Mouse (Mus musculus) brain, embryonic 14.5 days (tissue): ENCODE data around the gene Olfr555. TPM values are rescaled to one million over a fixed set of nuclear protein-coding genes. Genes with fewer than 3 reads are reported as not detected.
"Not testable (repeated sequence)": the region's sequence is repeated elsewhere in the genome, so short reads cannot be mapped to it uniquely, and the experiment has no call there.

Experiments used
- DNase-seq: peaks from one replicate; pipeline ENCODE4 v3.0.0-alpha.2; 2011; ENCODE audit warnings: low read depth
- CTCF ChIP-seq: fragments of 200-500 bp; IDR thresholded peaks from 2 replicates; pipeline ENCODE4 v1.5.1; 2012; ENCODE audit warnings: inconsistent platforms, mild to moderate bottlenecking, moderate library complexity, borderline replicate concordance; ENCODE audit not compliant: insufficient read depth, insufficient read length; ENCODE audit errors: extremely low read depth
- POLR2A ChIP-seq: fragments of 200-500 bp; IDR thresholded peaks from 2 replicates; pipeline ENCODE4 v1.6.1; 2012; ENCODE audit warnings: mild to moderate bottlenecking, inconsistent platforms, borderline replicate concordance; ENCODE audit not compliant: poor library complexity, insufficient read depth, insufficient read length, severe bottlenecking; ENCODE audit errors: extremely low read depth
- polyA plus RNA-seq: library from polyadenylated mRNA; depleted of rRNA; stranded (reverse); fragments of >200 nt; gene quantifications from 2 replicates; pipeline ENCODE4 v1.2.3, GENCODE M21; 2012; rRNA removed

Gene Olfr555
- polyA plus RNA-seq: not detected in 2 replicates

DNA sequence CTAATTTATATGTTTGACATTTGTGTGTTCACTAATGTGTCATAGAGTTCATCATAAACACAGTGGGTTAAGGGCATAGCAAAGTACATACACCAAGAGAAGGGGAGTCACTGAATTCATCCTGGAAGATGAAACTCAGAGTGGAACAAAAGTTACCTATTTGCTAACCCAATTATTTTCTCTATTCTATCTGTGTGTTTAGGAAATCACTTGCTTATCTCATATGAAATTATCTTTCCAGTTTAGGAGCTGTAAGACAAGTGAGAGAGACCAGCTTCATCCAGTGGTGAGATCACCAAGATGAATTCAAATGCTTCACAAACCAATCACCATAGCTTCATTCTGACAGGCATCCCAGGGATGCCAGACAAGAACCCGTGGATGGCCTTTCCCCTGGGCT, at the start of gene Olfr555:
Gene Olfr555, plus strand, starts transcription at position 301 of the 400 bp plus-strand sequence.
- DNase-seq: no peak
- TF ChIP-seq CTCF (no peak), POLR2A (no peak)

GRCm38 (mm10) chr7:102618118-102618517, 40.5 kb upstream of the Olfr555 start, which contains the start of gene Olfr553:
Olfr553 (minus strand) TSS chr7:102618218.
- DNase-seq: no peak
- TF ChIP-seq POLR2A: no peak
- TF ChIP-seq CTCF: no peak

GRCm38 (mm10) chr7:102619608-102620007, 39.0 kb upstream of the Olfr555 start:
- peak; percentile 25 for DNase-seq
- no peak for TF ChIP-seq CTCF

GRCm38 (mm10) chr7:102620368-102620767, 38.3 kb upstream of the Olfr555 start:
- DNase-seq: not testable (repeated sequence)

DNA sequence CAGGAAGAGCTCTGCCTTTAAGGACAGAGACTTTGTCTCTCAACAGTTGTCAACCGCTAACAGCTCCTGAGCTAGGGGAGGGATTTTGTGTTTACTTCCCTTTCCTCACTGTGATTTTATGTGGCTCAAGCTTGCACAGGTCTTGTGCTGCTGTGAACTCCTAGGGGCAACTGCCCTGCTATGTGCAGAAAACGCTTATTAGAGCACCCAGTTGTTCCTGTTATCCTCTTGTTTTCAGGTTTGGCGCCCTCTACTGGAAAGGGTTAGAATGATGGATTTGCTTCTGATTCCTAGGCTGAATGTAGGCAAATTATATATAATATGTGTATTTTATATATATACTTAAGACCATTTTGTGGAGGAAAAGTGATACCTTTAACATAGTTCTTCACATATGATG, 22.0 kb upstream of the Olfr555 start:
- no peak for TF ChIP-seq POLR2A
- TF ChIP-seq CTCF: peak; percentile 16; the same call in 1 of the 2 replicates
- peak; percentile 47 for DNase-seq

DNA sequence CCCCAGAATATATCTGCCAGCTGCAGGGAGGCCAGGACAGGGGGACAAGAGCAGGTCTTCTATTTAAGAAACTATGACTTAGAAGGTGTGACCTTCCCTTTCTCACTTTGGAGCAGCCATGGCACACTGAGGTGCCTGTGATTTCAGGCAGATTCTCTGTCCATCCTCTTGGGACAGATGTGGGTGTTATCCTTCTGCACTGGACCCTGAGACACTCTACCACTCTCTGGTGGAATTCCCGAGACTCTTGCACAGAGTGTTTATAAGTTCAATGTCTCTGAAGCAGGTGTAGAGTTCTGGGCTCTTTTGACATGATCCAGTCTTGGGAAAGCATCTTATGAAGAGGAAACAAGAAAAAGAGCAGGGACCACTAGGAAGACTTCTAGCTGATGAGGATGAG, 20.5 kb upstream of the Olfr555 start, which contains the start of gene Olfr554:
Gene Olfr554, plus strand, starts transcription at position 301 of the 400 bp plus-strand sequence.
- TF ChIP-seq POLR2A (no peak), CTCF (no peak)
- no peak for DNase-seq

DNA sequence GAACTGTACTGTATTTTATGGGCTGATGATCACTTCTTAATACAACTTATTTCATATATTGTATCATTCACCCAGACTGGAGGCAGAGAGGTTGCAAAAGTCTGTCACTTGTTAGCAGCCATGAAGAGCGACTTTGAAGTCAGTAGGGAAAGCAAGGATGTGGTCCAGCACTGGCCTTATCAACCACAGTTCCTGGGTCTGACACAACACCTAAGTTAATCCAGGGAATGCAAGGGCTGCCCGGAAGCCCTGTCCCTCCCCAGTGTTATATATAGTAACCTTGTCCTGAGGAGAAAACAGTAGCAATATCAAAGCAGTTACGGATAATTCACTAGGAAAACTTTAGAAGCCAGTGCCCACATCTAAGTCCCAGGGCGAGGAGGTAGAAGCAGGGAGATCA, 13.7 kb upstream of the Olfr555 start:
- DNase-seq: not testable (repeated sequence)

DNA sequence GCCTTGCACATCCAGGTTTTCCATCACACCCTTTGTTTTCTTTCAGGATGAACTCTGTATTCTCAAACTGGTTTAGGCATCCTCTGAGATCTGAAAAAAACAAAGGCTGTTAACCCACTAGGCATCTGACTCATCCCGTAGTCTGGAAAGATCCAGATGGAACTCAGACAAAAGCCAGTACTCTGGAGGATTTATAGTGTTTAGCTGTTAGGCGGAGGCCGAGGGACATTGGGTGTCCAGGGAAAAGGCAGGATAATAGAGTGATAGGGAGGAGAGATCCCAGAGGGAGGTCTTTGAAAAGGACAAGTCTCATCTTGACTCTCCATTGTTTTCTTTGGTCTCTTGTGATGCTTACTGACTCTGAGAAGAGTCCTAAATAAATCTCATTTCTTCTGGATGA, 6.0 kb downstream of the Olfr555 start, which contains the start of gene Olfr556:
Gene Olfr556, plus strand, starts transcription at position 301 of the 400 bp plus-strand sequence.
- no peak for TF ChIP-seq CTCF
- TF ChIP-seq POLR2A: no peak
- no peak for DNase-seq

DNA sequence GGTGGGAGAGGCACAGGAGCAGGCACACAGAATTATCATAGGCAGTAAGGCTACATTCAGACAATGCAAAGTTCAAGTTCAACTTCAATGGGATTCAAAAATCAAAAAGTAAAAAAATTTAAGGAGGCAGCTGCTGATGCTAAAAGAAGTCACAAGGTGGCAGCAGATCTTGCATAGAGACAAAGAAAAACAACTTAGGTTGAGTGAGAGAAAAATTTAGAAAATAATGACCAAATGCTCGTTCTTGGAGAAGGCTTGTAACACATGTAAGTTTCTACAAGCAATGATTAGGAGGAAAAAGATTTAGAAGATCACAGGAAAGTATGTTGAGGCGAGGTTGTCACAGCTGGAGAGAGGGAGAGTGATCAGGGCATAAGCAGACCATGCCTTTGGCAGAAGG, 6.8 kb downstream of the Olfr555 start:
- TF ChIP-seq POLR2A: no peak
- TF ChIP-seq CTCF: no peak
- peak; percentile 52 for DNase-seq

DNA sequence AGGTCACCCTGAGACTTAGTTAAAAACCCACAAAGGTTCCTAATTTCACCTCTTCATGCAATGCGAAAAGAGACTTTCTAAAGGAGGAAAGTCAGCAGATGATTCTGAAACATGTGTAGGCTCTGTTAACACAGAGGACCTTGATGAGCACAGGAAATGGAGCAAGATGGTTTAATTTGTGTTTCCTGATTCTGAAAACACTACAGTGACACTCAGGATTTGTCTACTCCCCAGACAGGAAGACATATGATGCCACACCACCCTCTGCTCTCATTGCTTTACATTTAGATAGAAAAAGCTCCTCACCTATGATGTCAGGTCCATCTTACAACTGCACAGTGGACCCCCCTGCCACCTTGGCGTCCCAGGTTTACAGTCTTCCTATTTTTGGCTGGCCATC, 17.6 kb downstream of the Olfr555 start:
- no peak for DNase-seq
- TF ChIP-seq CTCF (no peak), POLR2A (no peak)

GRCm38 (mm10) chr7:102681916-102682315, 23.3 kb downstream of the Olfr555 start:
- no peak for DNase-seq
- no peak for TF ChIP-seq POLR2A
- no peak for TF ChIP-seq CTCF

- peak; percentile 95 for DNase-seq
These were observed 28.4 kb downstream of the Olfr555 start, which contains the start of gene Trim68 for GRCm38 (mm10) chr7:102686944-102687501. Trim68 (minus strand) TSS chr7:102687327.

More at GRCm38 (mm10) chr7:102686944-102687501, 28.4 kb downstream of the Olfr555 start, which contains the start of gene Trim68:
- TF ChIP-seq CTCF: no peak
- peak; percentile 36; the same call in 1 of the 2 replicates for TF ChIP-seq POLR2A
